Mouse (Mus musculus): Measurements from ENCODE around the gene Eif3g.

The Eif3g gene

DNA sequence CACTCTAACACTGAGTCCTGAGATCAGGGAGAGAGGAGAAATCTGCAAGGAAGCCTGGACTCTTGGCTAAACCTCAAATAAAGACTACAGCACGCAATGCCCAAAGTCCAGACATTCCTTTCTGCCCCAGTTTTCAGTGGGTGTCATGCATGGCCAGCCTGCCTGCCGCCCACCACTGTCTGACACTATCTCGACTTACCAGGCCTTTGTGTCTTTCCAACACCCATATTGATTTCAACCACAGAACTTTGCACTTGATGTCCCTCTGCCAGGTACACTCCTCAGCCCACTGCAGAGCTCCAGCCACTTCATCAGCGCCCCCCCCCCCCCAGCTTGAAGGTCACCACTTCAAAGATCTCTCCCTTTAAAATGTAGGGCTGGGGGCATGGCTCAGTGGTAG is 36.2 kb downstream of the Eif3g start:
- in situ Hi-C loops (cut with MboI, MseI), result no loop called here

DNA sequence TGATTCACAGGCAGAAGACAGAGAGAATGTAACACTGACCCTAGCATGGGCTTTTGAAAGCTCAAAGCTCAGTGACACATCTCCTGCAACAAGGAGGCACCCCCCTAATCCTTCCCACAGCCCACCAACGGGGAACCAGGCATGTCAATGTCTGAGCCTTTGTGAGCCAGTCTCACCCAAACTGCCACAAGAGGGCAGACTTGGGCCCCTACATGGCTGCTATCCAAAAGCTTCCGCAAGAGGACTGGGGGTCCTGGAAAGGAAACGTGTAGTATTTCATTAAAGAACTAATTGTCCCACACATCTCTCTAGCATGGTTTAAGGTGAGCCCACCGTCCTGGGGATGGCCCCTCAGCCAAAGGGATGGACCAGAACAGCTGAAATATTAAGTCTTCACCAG is 36.6 kb downstream of the Eif3g start:
- in situ Hi-C loops (cut with MboI, MseI), result no loop called here

DNA sequence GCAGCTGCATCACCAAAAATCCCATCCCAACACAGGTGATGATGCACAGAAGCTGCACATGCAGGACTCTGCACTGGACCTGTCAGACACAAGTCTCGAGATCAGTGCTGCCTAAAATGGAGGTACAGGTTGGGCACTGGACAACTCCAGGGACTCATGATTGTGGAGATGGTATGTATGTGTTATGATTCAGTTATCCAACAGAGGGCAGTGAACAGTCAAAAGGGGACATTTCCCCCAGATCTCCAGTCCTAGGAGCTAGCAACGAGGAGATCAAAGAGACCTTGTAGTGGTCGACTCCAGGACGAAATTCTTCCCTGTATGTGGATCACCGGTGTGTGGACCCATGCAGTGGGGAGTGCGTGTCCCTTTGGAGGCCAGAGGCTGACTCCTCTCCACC is 38.5 kb downstream of the Eif3g start:
- in situ Hi-C loops (cut with MboI, MseI), result no loop called here

DNA sequence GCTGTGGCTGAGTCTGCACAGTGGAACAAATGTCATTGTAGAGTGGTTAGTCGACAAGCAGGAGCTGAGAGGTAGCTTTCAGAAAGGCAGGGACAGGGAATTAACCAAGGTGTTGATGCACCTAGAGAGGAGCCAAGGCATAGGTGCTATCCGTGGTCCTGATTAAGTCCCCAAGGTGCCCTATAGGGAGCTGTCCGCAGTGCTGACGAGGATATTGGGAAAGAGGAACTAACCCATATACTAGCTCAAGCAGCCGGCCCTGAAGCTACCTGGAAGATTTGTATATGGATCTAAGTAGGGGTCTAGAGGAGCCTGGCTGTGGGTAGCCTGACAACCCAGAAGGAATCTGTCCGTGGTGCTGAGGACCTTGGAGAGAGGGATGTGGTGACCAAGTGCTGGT is 41.3 kb downstream of the Eif3g start:
- in situ Hi-C loops (cut with MboI, MseI), result no loop called here

DNA sequence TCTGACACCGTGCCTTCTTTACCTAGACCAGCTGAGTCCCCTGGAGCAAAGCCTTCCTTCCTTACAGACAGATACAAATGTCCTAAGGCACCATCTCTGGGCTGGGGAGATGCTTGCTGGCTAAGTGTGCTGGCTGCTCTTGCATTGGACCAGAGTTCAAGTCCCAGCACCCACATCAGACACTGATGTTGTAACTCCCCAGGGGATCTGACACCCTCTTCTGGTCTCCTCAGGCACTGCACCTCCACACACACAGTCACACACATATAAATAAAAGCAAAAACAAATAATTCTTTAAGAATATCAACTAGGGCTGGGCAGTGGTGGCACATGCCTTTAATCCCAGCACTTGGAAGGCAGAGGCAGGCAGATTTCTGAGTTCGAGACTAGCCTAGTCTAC is 48.2 kb downstream of the Eif3g start:
- in situ Hi-C loops (cut with MboI, MseI), result no loop called here
